Mouse (Mus musculus): ENCODE results near the gene Glt28d2. TPM values are rescaled to one million over a fixed set of nuclear protein-coding genes. Genes with fewer than 3 reads are reported as not detected.

The Glt28d2 gene
- 0.33 and 0.39 TPM in 2 replicates for polyA plus RNA-seq (2012; rRNA removed)

- H3K4me3 ChIP-seq (replicated peaks; ENCODE audit: insufficient read depth, low read depth, low read length), result peak within 1 kb of the TSS; percentile 51
- DNase-seq, result peak; percentile 41 to 43
- TF ChIP-seq POLR2A (IDR thresholded peaks at IDR 0.05; ENCODE audit: borderline replicate concordance, insufficient read depth, low read length) (no peak), CTCF (IDR thresholded peaks at IDR 0.05; ENCODE audit: borderline replicate concordance, insufficient read depth, low read depth, low read length) (no peak)
- no peak within 1 kb of the TSS for H3K27ac ChIP-seq (ENCODE audit: insufficient read depth, low read length)
- under 1% methylated on average over 48 of the region's 48 CpGs for WGBS
- no peaks in the 10 kb centered on the region for H3K4me1 ChIP-seq (ENCODE audit: control insufficient read depth, insufficient read depth, low read length)
- H3K27me3 ChIP-seq (ENCODE audit: control insufficient read depth, insufficient read depth, low read length), result no peaks in the 10 kb centered on the region; the same call in 1 of the 2 replicates
Measured at GRCm38 (mm10) chr3:85887239-85887827, at the start of gene Glt28d2, which contains the start of gene Gm37240. TSS of gene Glt28d2 (minus strand) at chr3:85887516. TSS of gene Gm37240 (minus strand) at chr3:85887518.

GRCm38 (mm10) chr3:85933586-85933985 lies 46.3 kb upstream of the Glt28d2 start:
- H3K4me3 ChIP-seq (replicated peaks; ENCODE audit: insufficient read depth, low read depth, low read length), result no peak overlapping the region
- no peaks in the 10 kb centered on the region for H3K4me1 ChIP-seq (ENCODE audit: control insufficient read depth, insufficient read depth, low read length)
- TF ChIP-seq POLR2A (IDR thresholded peaks at IDR 0.05; ENCODE audit: borderline replicate concordance, insufficient read depth, low read length) (no peak), CTCF (IDR thresholded peaks at IDR 0.05; ENCODE audit: borderline replicate concordance, insufficient read depth, low read depth, low read length) (no peak)
- no peaks in the 10 kb centered on the region for H3K27me3 ChIP-seq (ENCODE audit: control insufficient read depth, insufficient read depth, low read length)
- H3K27ac ChIP-seq (ENCODE audit: insufficient read depth, low read length), result no peak overlapping the region
- no peak for DNase-seq
- WGBS, result 95% methylated on average over 5 of the region's 5 CpGs

- Histone ChIP-seq H3K27me3 (ENCODE audit: control insufficient read depth, insufficient read depth, low read length) (no peaks in the 10 kb centered on the region), H3K4me1 (ENCODE audit: control insufficient read depth, insufficient read depth, low read length) (no peaks in the 10 kb centered on the region), H3K27ac (ENCODE audit: insufficient read depth, low read length) (no peak overlapping the region), H3K4me3 (replicated peaks; ENCODE audit: insufficient read depth, low read depth, low read length) (no peak overlapping the region)
- 81% methylated on average over 6 of the region's 6 CpGs for WGBS
- DNase-seq, result no peak
- TF ChIP-seq CTCF (IDR thresholded peaks at IDR 0.05; ENCODE audit: borderline replicate concordance, insufficient read depth, low read depth, low read length) (no peak), POLR2A (IDR thresholded peaks at IDR 0.05; ENCODE audit: borderline replicate concordance, insufficient read depth, low read length) (no peak)
Measured at GRCm38 (mm10) chr3:85931859-85932258, 44.5 kb upstream of the Glt28d2 start.

GRCm38 (mm10) chr3:85930671-85931255 lies 43.4 kb upstream of the Glt28d2 start:
- H3K4me1 ChIP-seq (ENCODE audit: control insufficient read depth, insufficient read depth, low read length), result no peaks in the 10 kb centered on the region
- H3K27me3 ChIP-seq (ENCODE audit: control insufficient read depth, insufficient read depth, low read length), result no peaks in the 10 kb centered on the region
- TF ChIP-seq POLR2A (IDR thresholded peaks at IDR 0.05; ENCODE audit: borderline replicate concordance, insufficient read depth, low read length) (no peak), CTCF (IDR thresholded peaks at IDR 0.05; ENCODE audit: borderline replicate concordance, insufficient read depth, low read depth, low read length) (no peak)
- no peak for DNase-seq
- WGBS, result 46% methylated on average over 11 of the region's 11 CpGs
- no peak overlapping the region for H3K4me3 ChIP-seq (replicated peaks; ENCODE audit: insufficient read depth, low read depth, low read length)
- H3K27ac ChIP-seq (ENCODE audit: insufficient read depth, low read length), result no peak overlapping the region

- no peak overlapping the region for H3K27ac ChIP-seq (ENCODE audit: insufficient read depth, low read length)
- H3K4me3 ChIP-seq (replicated peaks; ENCODE audit: insufficient read depth, low read depth, low read length), result no peak overlapping the region
- DNase-seq, result no peak
- TF ChIP-seq CTCF (IDR thresholded peaks at IDR 0.05; ENCODE audit: borderline replicate concordance, insufficient read depth, low read depth, low read length) (no peak), POLR2A (IDR thresholded peaks at IDR 0.05; ENCODE audit: borderline replicate concordance, insufficient read depth, low read length) (no peak)
- 86% methylated on average over 5 of the region's 5 CpGs for WGBS
- H3K27me3 ChIP-seq (ENCODE audit: control insufficient read depth, insufficient read depth, low read length), result no peaks in the 10 kb centered on the region
- no peaks in the 10 kb centered on the region for H3K4me1 ChIP-seq (ENCODE audit: control insufficient read depth, insufficient read depth, low read length)
Measured at GRCm38 (mm10) chr3:85929711-85930110, 42.4 kb upstream of the Glt28d2 start.

- Histone ChIP-seq H3K27me3 (ENCODE audit: control insufficient read depth, insufficient read depth, low read length) (no peaks in the 10 kb centered on the region), H3K4me3 (replicated peaks; ENCODE audit: insufficient read depth, low read depth, low read length) (no peak overlapping the region), H3K4me1 (ENCODE audit: control insufficient read depth, insufficient read depth, low read length) (no peaks in the 10 kb centered on the region), H3K27ac (ENCODE audit: insufficient read depth, low read length) (no peak overlapping the region)
- 31% methylated on average over 5 of the region's 5 CpGs for WGBS
- peak in 1 of 2 experiments; percentile 27 for DNase-seq
- TF ChIP-seq POLR2A (IDR thresholded peaks at IDR 0.05; ENCODE audit: borderline replicate concordance, insufficient read depth, low read length) (no peak), CTCF (IDR thresholded peaks at IDR 0.05; ENCODE audit: borderline replicate concordance, insufficient read depth, low read depth, low read length) (no peak)
Measured at GRCm38 (mm10) chr3:85928140-85928611, 40.9 kb upstream of the Glt28d2 start.

GRCm38 (mm10) chr3:85927296-85927695 lies 40.0 kb upstream of the Glt28d2 start:
- DNase-seq, result no peak
- Histone ChIP-seq H3K4me3 (replicated peaks; ENCODE audit: insufficient read depth, low read depth, low read length) (no peak overlapping the region), H3K27me3 (ENCODE audit: control insufficient read depth, insufficient read depth, low read length) (no peaks in the 10 kb centered on the region), H3K27ac (ENCODE audit: insufficient read depth, low read length) (no peak overlapping the region), H3K4me1 (ENCODE audit: control insufficient read depth, insufficient read depth, low read length) (no peaks in the 10 kb centered on the region)
- WGBS, result 89% methylated on average over 9 of the region's 9 CpGs
- TF ChIP-seq POLR2A (IDR thresholded peaks at IDR 0.05; ENCODE audit: borderline replicate concordance, insufficient read depth, low read length), result no peak
- TF ChIP-seq CTCF (IDR thresholded peaks at IDR 0.05; ENCODE audit: borderline replicate concordance, insufficient read depth, low read depth, low read length), result no peak
